Mouse (Mus musculus): ENCODE measurements around the gene Rbmy. TPM values are rescaled to one million over a fixed set of nuclear protein-coding genes. Genes with fewer than 3 reads are reported as not detected.
"Not testable (repeated sequence)": the region's sequence is repeated elsewhere in the genome, so short reads cannot be mapped to it uniquely, and the experiment has no call there.

Rbmy gene
- not detected in 2 replicates for polyA plus RNA-seq (2015; fragmentation: Nextera tagmentation; extraction: Ambion mirVana)

GRCm38 (mm10) chrY:2830380-2830779 is at the start of gene Rbmy, which contains the start of gene Gm10256:
TSS of gene Rbmy (plus strand) at chrY:2830680.
TSS of gene Gm10256 (plus strand) at chrY:2830699.
- H3K4me1 ChIP-seq; H3K9ac ChIP-seq; H3K9me3 ChIP-seq; H3K27ac ChIP-seq (replicated peaks); H3K4me2 ChIP-seq; H3K36me3 ChIP-seq; ATAC-seq (ENCODE audit: extremely low read depth, insufficient number of reproducible peaks, low FRiP score, low TSS enrichment); H3K27me3 ChIP-seq (replicated peaks); H3K4me3 ChIP-seq: not testable (repeated sequence)
- WGBS = no CpG with 5 or more reads among the region's 9 CpGs

DNA sequence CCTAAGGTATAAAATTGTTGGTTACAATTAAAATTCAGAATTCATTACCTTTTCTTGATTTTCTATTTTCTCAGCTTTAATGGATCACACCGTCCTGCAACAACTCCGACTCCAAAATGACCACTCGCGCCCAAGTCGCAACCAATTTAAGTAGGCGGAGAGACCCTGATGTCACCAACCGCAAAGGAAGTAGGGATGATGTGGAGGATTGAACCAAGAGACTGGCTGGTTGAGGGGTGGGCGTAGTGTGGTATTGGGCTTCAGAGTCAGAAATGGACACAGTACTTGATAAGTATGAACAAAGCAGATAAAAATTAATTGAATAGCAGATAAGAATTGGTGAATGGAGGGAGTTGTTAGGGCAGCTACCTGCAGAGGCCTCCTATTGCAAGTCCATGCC is 34.4 kb upstream of the Rbmy start, which contains the start of gene Gm4064:
Gene Gm4064 (minus strand): TSS at position 101 of the 400 bp plus-strand sequence.
- not testable (repeated sequence) for H3K9me3 ChIP-seq; H3K27ac ChIP-seq (replicated peaks); H3K4me3 ChIP-seq; H3K4me1 ChIP-seq; H3K4me2 ChIP-seq; H3K9ac ChIP-seq; H3K27me3 ChIP-seq (replicated peaks); H3K36me3 ChIP-seq; ATAC-seq (ENCODE audit: extremely low read depth, insufficient number of reproducible peaks, low FRiP score, low TSS enrichment)
- WGBS = no CpG with 5 or more reads among the region's 8 CpGs

Other genes starting within 250 kb of the Rbmy start
- gene H2al2c, start 231.6 kb upstream of the Rbmy start, polyA plus RNA-seq (2015; fragmentation: Nextera tagmentation; extraction: Ambion mirVana) = not detected in 2 replicates
- gene Sry, start 167.0 kb upstream of the Rbmy start, polyA plus RNA-seq (2015; fragmentation: Nextera tagmentation; extraction: Ambion mirVana) = not detected in 2 replicates
- not detected in 2 replicates for gene H2al2b, start 110.0 kb upstream of the Rbmy start, polyA plus RNA-seq (2015; fragmentation: Nextera tagmentation; extraction: Ambion mirVana)
- not detected in 2 replicates for gene Gm4064, start 34.5 kb upstream of the Rbmy start, polyA plus RNA-seq (2015; fragmentation: Nextera tagmentation; extraction: Ambion mirVana)
- gene Gm10256, start within 50 bp of the Rbmy start, polyA plus RNA-seq (2015; fragmentation: Nextera tagmentation; extraction: Ambion mirVana) = not detected in 2 replicates
- gene Gm10352, start 70.3 kb downstream of the Rbmy start, polyA plus RNA-seq (2015; fragmentation: Nextera tagmentation; extraction: Ambion mirVana) = not detected in 2 replicates
- gene Gm29289, start 101.9 kb downstream of the Rbmy start, polyA plus RNA-seq (2015; fragmentation: Nextera tagmentation; extraction: Ambion mirVana) = not detected in 2 replicates

Measured in heart, embryonic 13.5 days (tissue).